Mouse (Mus musculus) C2C12 (cell line): ENCODE results near the gene Adgrb2. TPM values are rescaled to one million over a fixed set of nuclear protein-coding genes. Genes with fewer than 3 reads are reported as not detected.

Experiments
- H3K27me3 ChIP-seq: one replicate; pipeline ENCODE4 v1.6.1; 2011; ENCODE audit not compliant: control insufficient read depth, insufficient read depth, insufficient read length
- H3K36me3 ChIP-seq: one replicate; pipeline ENCODE4 v1.6.1; 2011; ENCODE audit not compliant: control insufficient read depth, insufficient read depth
- H3K4me3 ChIP-seq: one replicate; pipeline ENCODE4 v1.5.1; 2011; ENCODE audit warnings: mild to moderate bottlenecking, control low read depth; ENCODE audit not compliant: poor library complexity, insufficient read depth, severe bottlenecking
- H3K79me2 ChIP-seq: one replicate; pipeline ENCODE4 v1.6.1; 2011; ENCODE audit not compliant: control insufficient read depth, insufficient read depth
- H3K79me3 ChIP-seq: one replicate; pipeline ENCODE4 v1.6.1; 2011; ENCODE audit warnings: low read depth, control low read depth
- H3ac ChIP-seq: one replicate; pipeline ENCODE3; 2011; ENCODE audit warnings: low read depth; ENCODE audit not compliant: control insufficient read depth, insufficient read length
- CEBPB ChIP-seq: IDR thresholded peaks from one replicate; pipeline ENCODE4 v1.6.1; 2011; ENCODE audit warnings: low read depth, mild to moderate bottlenecking, control low read depth, moderate library complexity
- CTCF ChIP-seq: IDR thresholded peaks from one replicate; pipeline ENCODE4 v1.5.1; 2011; ENCODE audit not compliant: control insufficient read depth, insufficient read depth, insufficient read length
- FOSL1 ChIP-seq: IDR thresholded peaks from one replicate; pipeline ENCODE4 v1.8.0; 2011; ENCODE audit warnings: mild to moderate bottlenecking, low read length; ENCODE audit not compliant: poor library complexity, insufficient read depth, severe bottlenecking
- MAX ChIP-seq: IDR thresholded peaks from one replicate; pipeline ENCODE4 v1.6.1; 2011; ENCODE audit warnings: mild to moderate bottlenecking, control low read depth
- MYOD1 ChIP-seq: IDR thresholded peaks from one replicate; pipeline ENCODE4 v1.6.1; 2011; ENCODE audit warnings: low read depth; ENCODE audit not compliant: control insufficient read depth, insufficient read length
- MYOG ChIP-seq: IDR thresholded peaks from one replicate; pipeline ENCODE4 v1.6.1; 2011; ENCODE audit not compliant: control insufficient read depth, insufficient read length; ENCODE audit errors: extremely low read depth
- USF1 ChIP-seq: IDR thresholded peaks from one replicate; pipeline ENCODE4 v1.6.1; 2011; ENCODE audit warnings: low read depth, mild to moderate bottlenecking, control low read depth, moderate library complexity
- polyA plus RNA-seq: library from polyadenylated mRNA; unstranded; fragments of >200 nt; fragmentation: generic; extraction: Trizol; gene quantifications from one replicate; pipeline ENCODE4 v1.2.1, GENCODE M21; 2012; ENCODE audit warnings: missing spikeins

Adgrb2 gene
- polyA plus RNA-seq, 1 experiment, result 0.06 TPM

- TF ChIP-seq MYOG, result no peak
- TF ChIP-seq MYOD1, result no peak
- H3K4me3 ChIP-seq, result no peak overlapping the region
- no peaks in the 10 kb centered on the region for H3K79me2 ChIP-seq
- H3K36me3 ChIP-seq, result no peaks in the 10 kb centered on the region
- no peaks in the 10 kb centered on the region for H3K79me3 ChIP-seq
- H3ac ChIP-seq, result no peak overlapping the region
- H3K27me3 ChIP-seq, result no peaks in the 10 kb centered on the region
Observed at GRCm38 (mm10) chr4:130044211-130044610, 59.5 kb downstream of the Adgrb2 start.

- Histone ChIP-seq H3K79me3 (no peaks in the 10 kb centered on the region), H3K79me2 (no peaks in the 10 kb centered on the region), H3K36me3 (no peaks in the 10 kb centered on the region), H3ac (no peak overlapping the region), H3K4me3 (no peak overlapping the region), H3K27me3 (no peaks in the 10 kb centered on the region)
- no peak for TF ChIP-seq CTCF
- TF ChIP-seq MYOG, result no peak
- no peak for TF ChIP-seq MYOD1
- no peak for TF ChIP-seq CEBPB
- TF ChIP-seq USF1, result no peak
- no peak for TF ChIP-seq FOSL1
- no peak for TF ChIP-seq MAX
Observed at GRCm38 (mm10) chr4:130045609-130046008, 60.9 kb downstream of the Adgrb2 start.

GRCm38 (mm10) chr4:130047331-130048202, 62.9 kb downstream of the Adgrb2 start, which contains the start of gene Col16a1:
TSS of gene Col16a1 (plus strand) at chr4:130047840.
- Histone ChIP-seq H3ac (peak within 1 kb of the TSS; percentile 74), H3K27me3 (no peaks in the 10 kb centered on the region), H3K4me3 (peak within 1 kb of the TSS; percentile 14), H3K79me3 (no peaks in the 10 kb centered on the region), H3K36me3 (no peaks in the 10 kb centered on the region), H3K79me2 (no peaks in the 10 kb centered on the region)
- TF ChIP-seq MYOG (no peak), MAX (peak; percentile 58)

GRCm38 (mm10) chr4:130048203-130048479, 63.5 kb downstream of the Adgrb2 start:
- TF ChIP-seq CEBPB, result no peak
- TF ChIP-seq MAX, result no peak
- no peak for TF ChIP-seq MYOG
- no peak for TF ChIP-seq MYOD1
- TF ChIP-seq CTCF, result no peak
- no peak for TF ChIP-seq FOSL1
- TF ChIP-seq USF1, result no peak
- H3ac ChIP-seq, result peak overlapping the region; percentile 74
- no peaks in the 10 kb centered on the region for H3K36me3 ChIP-seq
- no peaks in the 10 kb centered on the region for H3K79me2 ChIP-seq
- peak overlapping the region; percentile 14 for H3K4me3 ChIP-seq
- no peaks in the 10 kb centered on the region for H3K79me3 ChIP-seq
- no peaks in the 10 kb centered on the region for H3K27me3 ChIP-seq

GRCm38 (mm10) chr4:130050056-130050824, 65.6 kb downstream of the Adgrb2 start:
- H3K4me3 ChIP-seq, result no peak overlapping the region
- H3K27me3 ChIP-seq, result no peaks in the 10 kb centered on the region
- H3K36me3 ChIP-seq, result no peaks in the 10 kb centered on the region
- H3K79me3 ChIP-seq, result no peaks in the 10 kb centered on the region
- TF ChIP-seq MYOD1 (no peak), CTCF (no peak), FOSL1 (no peak), USF1 (no peak), CEBPB (peak; percentile 93), MYOG (no peak), MAX (peak; percentile 53)
- H3ac ChIP-seq, result no peak overlapping the region
- H3K79me2 ChIP-seq, result no peaks in the 10 kb centered on the region
